Mouse (Mus musculus): ENCODE results near the gene Cdt1.
A peak's percentile ranks its signal among the peaks of the same experiment; 100 is the strongest.

Cdt1 gene

GRCm38 (mm10) chr8:122574667-122575251 lies 6.9 kb downstream of the Cdt1 start:
- DNase-seq (ENCODE audit: low read depth) = peak; percentile 51

- no peak for DNase-seq (ENCODE audit: low read depth)
These were observed 7.5 kb downstream of the Cdt1 start for GRCm38 (mm10) chr8:122575286-122575685.

- DNase-seq (ENCODE audit: low read depth) = peak; percentile 56
These were observed 8.2 kb downstream of the Cdt1 start for GRCm38 (mm10) chr8:122575735-122576647.

- peak; percentile 95 for DNase-seq (ENCODE audit: low read depth)
These were observed 8.8 kb downstream of the Cdt1 start, which contains the start of gene Aprt for GRCm38 (mm10) chr8:122576648-122577022. Gene Aprt (minus strand): TSS chr8:122576909.

GRCm38 (mm10) chr8:122577116-122577515 lies 9.3 kb downstream of the Cdt1 start:
- DNase-seq (ENCODE audit: low read depth) = no peak

GRCm38 (mm10) chr8:122579196-122579595 lies 11.4 kb downstream of the Cdt1 start:
- DNase-seq (ENCODE audit: low read depth) = no peak

- DNase-seq (ENCODE audit: low read depth) = no peak
These were observed 13.1 kb downstream of the Cdt1 start for GRCm38 (mm10) chr8:122580926-122581325.

GRCm38 (mm10) chr8:122584981-122585380 lies 17.2 kb downstream of the Cdt1 start:
- DNase-seq (ENCODE audit: low read depth) = no peak

- peak; percentile 92 for DNase-seq (ENCODE audit: low read depth)
These were observed 17.6 kb downstream of the Cdt1 start for GRCm38 (mm10) chr8:122585411-122585891.

- no peak for DNase-seq (ENCODE audit: low read depth)
These were observed 18.4 kb downstream of the Cdt1 start for GRCm38 (mm10) chr8:122586171-122586570.

GRCm38 (mm10) chr8:122586749-122587148 lies 18.9 kb downstream of the Cdt1 start:
- DNase-seq (ENCODE audit: low read depth) = no peak

GRCm38 (mm10) chr8:122593240-122593639 lies 25.4 kb downstream of the Cdt1 start:
- DNase-seq (ENCODE audit: low read depth) = peak; percentile 85

GRCm38 (mm10) chr8:122593783-122594507 lies 26.1 kb downstream of the Cdt1 start:
- no peak for DNase-seq (ENCODE audit: low read depth)

- no peak for DNase-seq (ENCODE audit: low read depth)
These were observed 28.2 kb downstream of the Cdt1 start for GRCm38 (mm10) chr8:122596031-122596430.

GRCm38 (mm10) chr8:122600666-122601065 lies 32.9 kb downstream of the Cdt1 start:
- DNase-seq (ENCODE audit: low read depth) = no peak

- no peak for DNase-seq (ENCODE audit: low read depth)
These were observed 36.8 kb downstream of the Cdt1 start for GRCm38 (mm10) chr8:122604640-122605039.

- no peak for DNase-seq (ENCODE audit: low read depth)
These were observed 37.6 kb downstream of the Cdt1 start for GRCm38 (mm10) chr8:122605367-122605766.

GRCm38 (mm10) chr8:122606810-122607209 lies 39.0 kb downstream of the Cdt1 start:
- no peak for DNase-seq (ENCODE audit: low read depth)

GRCm38 (mm10) chr8:122610209-122610608 lies 42.4 kb downstream of the Cdt1 start:
- no peak for DNase-seq (ENCODE audit: low read depth)

- no peak for DNase-seq (ENCODE audit: low read depth)
These were observed 42.9 kb downstream of the Cdt1 start for GRCm38 (mm10) chr8:122610612-122611277.

- peak; percentile 99 for DNase-seq (ENCODE audit: low read depth)
These were observed 43.7 kb downstream of the Cdt1 start, which contains the start of the genes Galns and Trappc2l for GRCm38 (mm10) chr8:122611295-122612133. Gene Galns (minus strand): TSS chr8:122611463. Gene Trappc2l (plus strand): TSS chr8:122611640.

All from 416B (cell line).